Mouse (Mus musculus): ENCODE measurements around the gene Sptb. TPM values are rescaled to one million over a fixed set of nuclear protein-coding genes. Genes with fewer than 3 reads are reported as not detected.

Gene Sptb
- total RNA-seq, 2 experiments from 2014 or later = 18.7 to 59.4 TPM

DNA sequence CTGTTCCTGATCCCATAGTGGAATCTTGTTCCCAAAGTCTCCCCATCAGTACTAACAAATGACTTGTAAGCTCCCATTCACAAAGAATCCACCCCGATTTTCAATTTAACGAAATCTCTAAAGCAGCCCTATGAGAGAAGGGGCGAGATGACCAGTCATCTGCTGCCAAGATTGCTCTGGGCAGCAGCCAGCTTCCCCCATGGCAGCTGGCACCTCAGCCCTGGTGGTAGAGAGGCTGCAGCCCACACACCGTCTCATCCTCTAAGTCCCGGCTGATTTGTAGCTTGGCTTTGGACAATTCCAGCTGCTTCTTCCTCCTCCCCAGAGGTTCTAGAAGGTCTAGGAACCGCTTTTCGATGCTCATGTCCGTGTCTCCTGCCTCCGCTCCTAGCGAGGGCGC lies 102.1 kb downstream of the Sptb start:
- DNase-seq = no peak

DNA sequence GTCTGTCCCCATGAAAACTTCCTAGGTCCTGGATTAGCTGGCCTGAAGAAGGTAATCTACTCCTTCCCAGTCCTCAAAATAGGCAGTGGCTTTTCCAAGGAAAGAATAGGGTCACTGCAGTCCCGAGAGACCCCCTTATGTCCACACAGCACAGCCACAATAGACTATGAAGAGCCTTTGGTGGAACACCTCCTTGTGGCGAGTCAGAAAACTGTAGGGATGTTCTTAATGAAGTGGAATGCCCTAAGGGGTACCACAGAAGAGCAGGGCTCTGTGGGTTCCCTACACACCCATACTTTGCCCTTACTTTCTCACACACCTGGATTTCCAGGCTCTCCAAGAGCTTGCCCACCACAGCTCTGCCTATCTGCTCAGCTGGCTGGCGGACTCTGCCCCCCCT lies 104.5 kb downstream of the Sptb start:
- no peak for DNase-seq

DNA sequence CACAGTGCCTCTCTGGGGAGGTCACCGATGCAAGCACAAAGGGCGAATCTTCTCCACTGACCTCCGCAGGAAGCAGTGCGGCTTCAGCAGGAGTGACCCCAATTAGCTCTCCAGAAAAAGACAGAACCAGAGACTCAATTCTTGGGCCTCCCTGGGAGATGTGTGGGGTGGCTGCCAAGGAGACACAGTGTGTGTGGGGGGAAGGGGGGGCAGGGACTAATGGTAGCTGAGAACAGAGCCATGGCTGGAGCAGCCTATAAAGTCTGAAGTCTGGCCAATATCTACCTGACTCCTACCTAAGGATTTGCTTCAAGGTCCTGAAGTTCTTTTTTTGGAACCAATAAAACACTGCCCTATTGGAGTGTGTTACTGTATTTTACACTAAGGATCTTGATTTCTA lies 105.8 kb downstream of the Sptb start:
- no peak for DNase-seq

- DNase-seq = no peak
Observed at GRCm38 (mm10) chr12:76603779-76604178, 106.6 kb downstream of the Sptb start.

DNA sequence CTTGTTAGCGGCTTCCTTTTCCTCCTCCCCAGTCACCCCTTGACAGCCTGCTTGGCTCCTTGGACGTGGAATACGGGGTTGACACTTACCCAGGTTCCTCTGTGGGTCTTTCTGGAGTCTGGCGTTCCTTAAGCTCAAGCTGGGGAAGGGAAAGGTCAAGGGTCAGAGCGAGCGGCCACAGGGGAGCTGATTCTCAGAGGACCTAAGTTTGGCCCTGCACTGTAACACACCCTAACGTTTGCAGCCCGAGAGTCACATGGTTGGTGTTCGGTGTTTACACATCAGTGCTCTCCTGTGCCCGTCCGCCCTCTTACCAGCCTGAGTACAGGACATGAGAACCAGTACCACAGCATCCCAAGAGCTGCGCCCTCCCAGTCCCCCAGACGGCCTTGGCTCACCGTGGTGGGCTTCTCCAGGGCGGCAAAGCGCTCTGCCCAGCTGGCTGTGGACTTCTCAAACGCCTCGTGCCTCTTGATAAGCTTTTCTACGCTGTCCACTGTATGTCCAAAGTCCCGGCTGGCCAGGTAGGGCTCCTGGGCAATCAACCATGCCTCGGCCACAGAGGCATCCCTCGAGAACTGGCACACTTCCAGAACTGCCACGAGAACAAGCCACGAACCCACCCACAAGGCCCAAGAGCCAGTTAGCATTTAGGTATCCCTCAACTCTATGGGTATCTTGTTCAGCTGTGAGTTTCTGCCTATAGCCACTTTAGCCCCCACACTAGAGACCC lies 112.0 kb downstream of the Sptb start:
- no peak for DNase-seq

DNA sequence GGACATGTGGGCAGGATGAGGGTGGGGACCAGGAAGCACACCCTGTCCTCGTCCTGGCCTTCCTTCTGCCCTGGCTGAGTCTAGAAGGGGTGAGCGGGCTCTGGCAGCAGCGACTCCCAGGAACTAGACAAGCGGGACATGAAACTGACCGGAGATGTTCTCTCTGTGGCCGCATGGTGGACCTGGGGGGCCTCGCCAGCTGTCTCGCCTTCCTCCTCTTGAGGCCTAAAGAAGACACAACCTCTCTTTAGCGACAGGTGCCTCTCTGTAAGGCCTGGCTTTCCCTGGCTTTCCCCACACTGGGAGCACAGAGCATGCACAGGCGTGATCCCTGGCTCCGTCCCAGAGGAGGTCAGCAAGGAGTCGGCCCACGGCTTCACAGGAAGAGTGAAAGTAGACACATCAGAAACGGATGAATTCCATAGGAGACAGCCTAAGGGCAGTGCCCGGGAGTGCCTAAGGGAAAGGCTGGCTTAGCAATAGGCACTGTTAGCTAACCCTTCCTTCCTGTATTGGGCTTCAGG lies 112.7 kb downstream of the Sptb start:
- peak in 1 of 2 experiments; percentile 42 for DNase-seq

- DNase-seq = peak; percentile 71 to 81
Observed at GRCm38 (mm10) chr12:76596292-76597023, 113.9 kb downstream of the Sptb start.

DNA sequence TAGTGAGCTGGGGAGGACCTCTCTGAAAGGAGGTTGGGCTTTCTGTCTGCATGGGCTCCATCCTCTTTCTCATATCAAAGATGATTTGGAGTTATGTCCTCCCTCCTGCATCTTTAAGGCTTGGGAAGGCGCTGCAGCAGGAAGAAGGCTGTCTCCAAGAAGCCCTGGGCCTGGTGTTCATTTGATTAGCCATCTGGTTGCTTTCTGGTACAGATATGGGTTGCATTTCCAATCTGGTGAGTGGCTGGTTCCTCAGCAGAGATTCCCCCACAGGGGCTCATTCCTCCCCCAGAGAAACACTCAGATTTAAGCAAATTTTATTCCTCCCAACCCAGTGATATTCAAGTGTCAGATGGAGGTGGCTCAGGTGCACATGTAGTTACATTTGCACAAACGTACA lies 114.5 kb downstream of the Sptb start:
- DNase-seq = no peak

DNA sequence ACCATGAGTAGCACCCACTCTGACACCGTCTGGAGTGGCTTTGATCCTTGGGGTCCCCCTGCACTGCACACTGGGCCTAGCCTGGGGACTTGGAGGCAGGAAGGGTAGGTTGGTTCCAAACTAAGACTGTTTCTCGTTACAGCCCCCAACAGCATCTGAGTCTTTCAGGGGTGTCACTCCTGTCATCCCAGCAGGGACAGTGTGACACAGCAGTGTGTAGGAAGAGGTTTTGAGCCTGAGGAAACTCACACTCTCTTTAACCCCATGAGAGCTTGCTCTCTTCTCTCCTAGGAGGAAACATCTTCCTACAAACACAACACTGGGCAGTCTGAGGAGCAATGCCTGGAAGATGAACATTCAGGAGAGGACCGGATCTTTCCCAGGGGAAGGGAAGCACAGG lies 115.8 kb downstream of the Sptb start:
- no peak for DNase-seq

DNA sequence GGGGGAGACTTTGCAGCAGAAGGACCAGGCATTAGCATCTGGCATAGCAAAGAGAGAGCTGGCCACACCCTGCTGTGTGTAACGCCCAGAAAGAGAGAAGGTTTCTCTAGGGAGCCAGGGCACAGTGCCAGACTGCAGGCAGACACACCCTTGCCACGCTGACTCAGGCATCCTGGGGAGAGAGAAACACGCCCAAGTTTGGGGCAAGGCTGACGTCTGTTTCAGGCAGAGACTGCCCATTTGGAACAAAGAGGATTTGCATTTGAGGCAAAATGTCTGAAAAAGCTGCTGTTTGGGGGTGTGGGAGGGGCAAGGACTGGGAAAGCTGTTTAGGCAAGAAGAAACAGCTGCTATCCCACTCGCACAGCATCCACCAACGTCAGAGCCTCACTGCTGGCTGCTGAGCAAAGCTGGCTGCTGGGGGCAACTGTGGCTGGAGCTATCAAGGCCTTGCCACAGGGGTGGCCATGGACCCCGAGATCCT lies 116.5 kb downstream of the Sptb start:
- peak; percentile 89 to 90 for DNase-seq

- no peak for DNase-seq
Observed at GRCm38 (mm10) chr12:76593254-76593653, 117.1 kb downstream of the Sptb start.

GRCm38 (mm10) chr12:76592213-76592612 lies 118.1 kb downstream of the Sptb start:
- peak in 1 of 2 experiments; percentile 68 for DNase-seq

GRCm38 (mm10) chr12:76591037-76591436 lies 119.3 kb downstream of the Sptb start:
- no peak for DNase-seq

DNA sequence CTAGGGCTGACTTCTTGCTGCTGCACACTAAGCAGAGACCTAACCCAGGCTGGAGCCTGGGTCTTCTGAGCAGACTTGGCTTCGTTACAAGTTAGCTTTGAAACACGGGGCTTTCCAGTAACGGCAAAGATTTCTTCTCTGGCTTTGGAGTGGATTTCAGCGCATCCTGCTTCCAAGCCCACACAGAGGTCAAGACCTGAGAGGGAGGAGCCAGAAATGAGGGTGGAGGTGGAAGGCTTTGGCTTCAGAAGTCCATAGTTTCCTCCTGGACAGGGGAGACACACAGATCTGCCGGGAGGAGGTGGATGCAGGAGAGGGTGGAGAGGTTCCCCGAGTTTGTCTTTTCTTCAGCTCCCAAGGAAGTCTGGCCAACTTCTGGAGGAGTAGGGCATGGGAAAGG lies 120.8 kb downstream of the Sptb start:
- DNase-seq = peak in 1 of 2 experiments; percentile 54

DNA sequence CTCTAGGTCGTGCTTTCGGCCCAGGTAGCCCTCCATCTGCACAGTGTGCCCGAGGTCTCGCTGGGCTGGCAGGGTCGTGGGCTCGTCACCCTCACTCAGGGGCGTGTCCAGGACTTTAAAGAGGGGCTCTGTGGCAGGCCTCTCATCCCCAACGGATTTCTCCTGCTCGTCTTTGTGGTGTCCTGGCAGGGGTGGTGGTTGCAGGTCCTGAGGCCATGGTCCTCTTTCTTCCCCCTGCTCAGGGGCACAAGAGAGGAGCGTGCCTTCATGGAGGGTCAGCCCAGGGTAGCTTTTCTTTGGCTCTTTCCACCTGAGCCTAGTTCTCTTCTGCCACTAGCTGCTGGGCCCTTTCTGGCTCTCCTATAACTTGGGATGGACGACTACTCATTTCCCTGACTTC lies 123.0 kb downstream of the Sptb start:
- DNase-seq = no peak

GRCm38 (mm10) chr12:76585028-76585427 lies 125.3 kb downstream of the Sptb start:
- no peak for DNase-seq

GRCm38 (mm10) chr12:76583454-76583853 lies 126.9 kb downstream of the Sptb start:
- DNase-seq = no peak

DNA sequence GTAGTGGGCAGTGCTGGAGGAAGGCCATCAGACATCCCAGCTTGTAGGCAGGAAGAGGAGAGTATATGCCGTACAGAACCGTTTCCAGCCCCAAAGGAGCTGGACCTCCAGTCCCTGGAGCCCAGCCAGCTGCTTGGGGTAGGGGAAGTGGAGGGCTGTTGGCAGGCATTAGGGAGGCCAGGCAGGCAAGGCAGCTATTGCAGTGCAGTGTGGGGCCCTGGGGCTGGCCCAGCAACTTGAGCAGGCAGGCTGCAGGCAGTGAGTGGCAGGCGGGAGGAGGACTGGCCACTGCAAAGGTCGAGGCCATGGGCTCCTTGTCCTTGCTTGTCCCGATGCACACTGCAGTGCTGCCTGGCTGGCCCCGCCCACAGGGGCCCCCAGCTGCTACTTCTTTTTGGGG lies 127.5 kb downstream of the Sptb start:
- DNase-seq = peak; percentile 80 to 81

GRCm38 (mm10) chr12:76582139-76582538 lies 128.2 kb downstream of the Sptb start:
- peak in 1 of 2 experiments; percentile 65 for DNase-seq

DNA sequence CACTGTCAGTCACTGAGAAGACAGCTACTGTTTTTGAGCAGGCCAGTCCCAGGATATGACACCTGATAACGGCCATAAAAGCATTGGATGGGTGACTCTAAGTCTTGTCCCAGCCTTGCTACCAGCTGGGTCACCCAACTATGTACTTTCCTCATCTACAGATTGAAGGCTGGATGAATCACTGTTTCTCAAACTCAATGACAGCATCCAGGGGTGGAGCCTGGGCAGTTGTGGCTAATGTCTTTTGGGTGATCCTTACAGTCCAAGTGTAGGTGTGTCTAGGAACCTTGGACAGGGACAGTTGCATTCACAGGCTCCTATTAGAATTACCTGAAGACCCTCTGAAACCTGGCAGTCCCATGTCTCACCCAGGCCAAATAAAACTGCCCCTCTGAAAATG lies 130.5 kb downstream of the Sptb start:
- peak; percentile 59 to 64 for DNase-seq

DNA sequence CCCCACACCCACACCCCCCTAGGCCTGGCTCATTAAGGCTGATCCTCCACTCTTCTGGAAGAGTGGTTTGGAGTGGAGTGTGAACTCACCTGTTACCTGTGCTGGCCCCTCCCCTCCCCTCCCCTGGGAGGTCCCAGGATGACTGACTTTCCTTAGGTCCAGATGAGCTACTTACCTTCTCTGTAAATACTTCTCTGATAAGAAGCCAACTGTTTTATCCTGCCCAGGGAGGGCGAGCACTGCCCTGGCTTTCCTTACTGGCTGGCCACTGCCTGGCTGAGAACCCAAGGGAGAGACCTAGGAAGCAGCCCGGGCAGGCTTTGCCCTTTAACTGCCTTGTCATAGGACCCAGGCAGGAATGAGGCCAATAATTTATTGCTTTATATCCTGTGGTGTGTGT lies 131.9 kb downstream of the Sptb start:
- peak in 1 of 2 experiments; percentile 46 for DNase-seq

DNA sequence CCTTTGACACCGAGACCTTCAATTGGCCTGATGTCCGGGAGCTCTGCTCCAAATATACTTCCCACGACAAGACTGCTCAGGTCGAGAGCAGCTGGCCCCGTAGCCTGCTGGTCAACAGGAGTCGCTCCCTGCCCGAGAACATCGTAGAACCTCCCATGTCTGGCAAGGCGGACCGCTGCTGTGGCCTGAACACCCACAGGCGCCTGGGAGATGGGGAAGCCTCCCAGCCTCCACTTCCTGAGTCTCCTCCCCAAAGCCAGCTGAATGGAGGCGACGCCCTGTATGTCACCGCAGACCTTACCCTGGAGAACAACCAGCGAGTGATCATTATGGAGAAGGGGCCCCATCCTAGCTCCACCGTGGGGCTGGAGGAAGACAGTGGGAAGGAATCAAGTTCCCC lies 132.5 kb downstream of the Sptb start:
- DNase-seq = no peak

DNA sequence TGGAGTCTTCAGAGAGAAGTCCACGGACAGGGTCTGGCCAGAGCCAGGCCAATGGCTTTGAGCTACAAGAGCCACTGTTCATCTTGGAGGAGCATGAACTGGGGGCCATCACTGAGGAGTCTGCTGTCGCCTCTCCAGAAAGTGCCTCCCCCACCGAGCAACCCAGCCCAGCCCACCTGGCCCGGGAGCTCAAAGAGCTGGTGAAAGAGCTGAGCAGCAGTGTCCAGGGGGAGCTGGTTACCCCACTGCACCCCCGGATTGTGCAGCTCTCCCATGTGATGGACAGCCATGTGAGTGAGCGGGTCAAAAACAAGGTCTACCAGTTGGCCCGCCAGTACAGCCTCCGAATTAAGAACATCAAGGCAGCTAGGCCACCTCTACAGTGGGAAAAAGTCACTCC lies 133.5 kb downstream of the Sptb start:
- no peak for DNase-seq
